Mouse (Mus musculus): ENCODE measurements at regions not wholly inside any gene's neighbourhood (a gene's known extent, or its start where the extent isn't known, plus 50 kb on each side); places are given as distances from the start of the nearest gene placed in this dataset.

GRCm38 (mm10) chr15:38351701-38352100 is 926.3 kb downstream of the 4930447A16Rik start:
- no peak for DNase-seq (ENCODE audit: extremely low spot score in 1 of 2, low spot score in 1 of 2)

GRCm38 (mm10) chr15:38353371-38353770 is 928.0 kb downstream of the 4930447A16Rik start:
- DNase-seq (ENCODE audit: extremely low spot score in 1 of 2, low spot score in 1 of 2) = no peak

GRCm38 (mm10) chr15:38359053-38359452 is 933.7 kb downstream of the 4930447A16Rik start:
- DNase-seq (ENCODE audit: extremely low spot score in 1 of 2, low spot score in 1 of 2) = no peak

GRCm38 (mm10) chr15:38363522-38363921 is 938.2 kb downstream of the 4930447A16Rik start:
- DNase-seq (ENCODE audit: extremely low spot score in 1 of 2, low spot score in 1 of 2) = no peak

GRCm38 (mm10) chr15:38364014-38364413 is 938.7 kb downstream of the 4930447A16Rik start:
- no peak for DNase-seq (ENCODE audit: extremely low spot score in 1 of 2, low spot score in 1 of 2)

GRCm38 (mm10) chr15:38367643-38368042 is 942.3 kb downstream of the 4930447A16Rik start:
- no peak for DNase-seq (ENCODE audit: extremely low spot score in 1 of 2, low spot score in 1 of 2)

GRCm38 (mm10) chr15:38368291-38368690 is 942.9 kb downstream of the 4930447A16Rik start:
- no peak for DNase-seq (ENCODE audit: extremely low spot score in 1 of 2, low spot score in 1 of 2)

GRCm38 (mm10) chr15:38371404-38372090 is 946.2 kb downstream of the 4930447A16Rik start:
- DNase-seq (ENCODE audit: extremely low spot score in 1 of 2, low spot score in 1 of 2) = no peak

GRCm38 (mm10) chr15:38373797-38374196 is 948.4 kb downstream of the 4930447A16Rik start:
- DNase-seq (ENCODE audit: extremely low spot score in 1 of 2, low spot score in 1 of 2) = peak; percentile 24 to 57

- DNase-seq (ENCODE audit: extremely low spot score in 1 of 2, low spot score in 1 of 2) = no peak
Observed at GRCm38 (mm10) chr15:38374786-38375185, 949.4 kb downstream of the 4930447A16Rik start.

- no peak for DNase-seq (ENCODE audit: extremely low spot score in 1 of 2, low spot score in 1 of 2)
Observed at GRCm38 (mm10) chr15:38378106-38378505, 952.8 kb downstream of the 4930447A16Rik start.

GRCm38 (mm10) chr15:38387617-38388016 is 962.3 kb downstream of the 4930447A16Rik start:
- DNase-seq (ENCODE audit: extremely low spot score in 1 of 2, low spot score in 1 of 2) = no peak

GRCm38 (mm10) chr15:38388436-38388835 is 963.1 kb downstream of the 4930447A16Rik start:
- DNase-seq (ENCODE audit: extremely low spot score in 1 of 2, low spot score in 1 of 2) = no peak

GRCm38 (mm10) chr15:38390450-38390849 is 965.1 kb downstream of the 4930447A16Rik start:
- DNase-seq (ENCODE audit: extremely low spot score in 1 of 2, low spot score in 1 of 2) = no peak

GRCm38 (mm10) chr15:38391420-38391819 is 966.1 kb downstream of the 4930447A16Rik start:
- no peak for DNase-seq (ENCODE audit: extremely low spot score in 1 of 2, low spot score in 1 of 2)

GRCm38 (mm10) chr15:38391860-38392259 is 966.5 kb downstream of the 4930447A16Rik start:
- DNase-seq (ENCODE audit: extremely low spot score in 1 of 2, low spot score in 1 of 2) = no peak

- DNase-seq (ENCODE audit: extremely low spot score in 1 of 2, low spot score in 1 of 2) = no peak
Observed at GRCm38 (mm10) chr15:38392441-38393149, 967.2 kb downstream of the 4930447A16Rik start.

GRCm38 (mm10) chr15:38398852-38399251 is 973.5 kb downstream of the 4930447A16Rik start:
- DNase-seq (ENCODE audit: extremely low spot score in 1 of 2, low spot score in 1 of 2) = no peak

- no peak for DNase-seq (ENCODE audit: extremely low spot score in 1 of 2, low spot score in 1 of 2)
Observed at GRCm38 (mm10) chr15:38402762-38403161, 977.4 kb downstream of the 4930447A16Rik start.

- DNase-seq (ENCODE audit: extremely low spot score in 1 of 2, low spot score in 1 of 2) = no peak
Observed at GRCm38 (mm10) chr15:38403760-38404375, 978.5 kb downstream of the 4930447A16Rik start.

GRCm38 (mm10) chr15:38406114-38406960 is 981.0 kb downstream of the 4930447A16Rik start:
- DNase-seq (ENCODE audit: extremely low spot score in 1 of 2, low spot score in 1 of 2) = peak in 1 of 2 experiments; percentile 67

Measured in frontal cortex, adult 2 months (tissue).